Mouse (Mus musculus): ENCODE measurements at regions not wholly inside any gene's neighbourhood (a gene's known extent, or its start where the extent isn't known, plus 50 kb on each side); places are given as distances from the start of the nearest gene placed in this dataset. TPM values are rescaled to one million over a fixed set of nuclear protein-coding genes. Genes with fewer than 3 reads are reported as not detected.

GRCm38 (mm10) chr3:38545501-38545896, 60.9 kb upstream of the Ankrd50 start:
- no peak for ATAC-seq (ENCODE audit: low FRiP score, low read depth)
- Histone ChIP-seq H3K9me3 (no peaks in the 10 kb centered on the region), H3K36me3 (no peaks in the 10 kb centered on the region), H3K4me1 (replicated peaks) (no peaks in the 10 kb centered on the region), H3K4me3 (no peak overlapping the region), H3K4me2 (no peak overlapping the region), H3K9ac (no peak overlapping the region), H3K27ac (replicated peaks) (no peak overlapping the region), H3K27me3 (no peaks in the 10 kb centered on the region)
- 85% methylated on average over 3 of the region's 3 CpGs for WGBS

- Histone ChIP-seq H3K9ac (no peak overlapping the region), H3K4me1 (replicated peaks) (no peaks in the 10 kb centered on the region), H3K27me3 (no peaks in the 10 kb centered on the region), H3K4me2 (no peak overlapping the region), H3K9me3 (no peaks in the 10 kb centered on the region), H3K36me3 (no peaks in the 10 kb centered on the region), H3K4me3 (no peak overlapping the region), H3K27ac (replicated peaks) (no peak overlapping the region)
- 90% methylated on average over 4 of the region's 4 CpGs for WGBS
- ATAC-seq (ENCODE audit: low FRiP score, low read depth), result no peak
Observed at GRCm38 (mm10) chr3:38544718-38545500, 60.3 kb upstream of the Ankrd50 start.

DNA sequence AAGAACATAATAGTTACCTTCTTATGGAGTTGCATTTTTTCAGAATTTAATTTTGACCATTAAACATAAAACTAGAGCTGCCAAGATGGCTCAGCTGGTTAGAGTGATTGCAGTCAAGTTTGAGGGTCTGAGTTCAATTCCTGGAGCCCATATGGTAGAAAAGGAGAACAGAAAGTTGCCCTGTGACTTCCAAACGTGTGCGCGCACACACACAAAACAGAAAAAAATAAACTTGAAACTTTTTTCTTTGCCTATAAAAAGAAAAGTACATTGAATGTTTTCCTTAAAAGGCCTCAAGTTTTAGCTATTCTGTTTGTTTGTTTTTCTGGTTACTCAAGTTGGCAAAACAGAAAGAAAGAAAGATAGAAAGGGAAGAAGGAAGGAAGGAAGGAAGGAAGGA, 59.2 kb upstream of the Ankrd50 start:
- Histone ChIP-seq H3K4me3 (no peak overlapping the region), H3K27me3 (no peaks in the 10 kb centered on the region), H3K36me3 (no peaks in the 10 kb centered on the region), H3K4me1 (replicated peaks) (no peaks in the 10 kb centered on the region), H3K4me2 (no peak overlapping the region), H3K27ac (replicated peaks) (no peak overlapping the region), H3K9ac (no peak overlapping the region), H3K9me3 (no peaks in the 10 kb centered on the region)
- ATAC-seq (ENCODE audit: low FRiP score, low read depth), result no peak
- WGBS, result 93% methylated on average over 3 of the region's 3 CpGs

DNA sequence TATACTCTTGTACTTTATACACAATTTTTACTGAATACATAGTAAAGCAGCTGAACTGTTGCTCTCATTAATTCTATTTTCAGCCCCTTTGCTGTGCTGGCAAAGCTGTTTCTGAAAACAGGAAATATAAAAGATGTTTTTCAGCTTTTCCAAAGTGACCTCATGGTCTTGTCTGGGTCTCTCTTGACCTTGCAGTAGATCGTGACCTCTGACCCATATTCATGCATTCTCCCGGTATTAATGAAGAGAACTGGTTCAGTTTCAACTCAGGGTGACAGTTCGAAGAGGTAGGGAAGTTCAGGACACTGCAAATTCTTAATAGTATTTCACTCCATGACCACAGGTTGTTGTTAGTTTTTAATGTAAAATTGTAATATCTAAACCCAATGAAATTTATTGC, 56.7 kb upstream of the Ankrd50 start:
- Histone ChIP-seq H3K9ac (no peak overlapping the region), H3K9me3 (no peaks in the 10 kb centered on the region), H3K36me3 (no peaks in the 10 kb centered on the region), H3K27me3 (no peaks in the 10 kb centered on the region), H3K4me2 (no peak overlapping the region), H3K27ac (replicated peaks) (no peak overlapping the region), H3K4me3 (no peak overlapping the region), H3K4me1 (replicated peaks) (no peaks in the 10 kb centered on the region)
- WGBS, result 69% methylated on average over 3 of the region's 3 CpGs
- no peak for ATAC-seq (ENCODE audit: low FRiP score, low read depth)

GRCm38 (mm10) chr3:38538309-38538708, 53.7 kb upstream of the Ankrd50 start:
- H3K4me3 ChIP-seq, result no peak overlapping the region
- H3K4me1 ChIP-seq (replicated peaks), result no peaks in the 10 kb centered on the region
- H3K4me2 ChIP-seq, result no peak overlapping the region
- no peak overlapping the region for H3K9ac ChIP-seq
- 89% methylated on average over 2 of the region's 2 CpGs for WGBS
- no peak overlapping the region for H3K27ac ChIP-seq (replicated peaks)
- H3K9me3 ChIP-seq, result no peaks in the 10 kb centered on the region
- ATAC-seq (ENCODE audit: low FRiP score, low read depth), result no peak
- H3K27me3 ChIP-seq, result no peaks in the 10 kb centered on the region
- no peaks in the 10 kb centered on the region for H3K36me3 ChIP-seq

DNA sequence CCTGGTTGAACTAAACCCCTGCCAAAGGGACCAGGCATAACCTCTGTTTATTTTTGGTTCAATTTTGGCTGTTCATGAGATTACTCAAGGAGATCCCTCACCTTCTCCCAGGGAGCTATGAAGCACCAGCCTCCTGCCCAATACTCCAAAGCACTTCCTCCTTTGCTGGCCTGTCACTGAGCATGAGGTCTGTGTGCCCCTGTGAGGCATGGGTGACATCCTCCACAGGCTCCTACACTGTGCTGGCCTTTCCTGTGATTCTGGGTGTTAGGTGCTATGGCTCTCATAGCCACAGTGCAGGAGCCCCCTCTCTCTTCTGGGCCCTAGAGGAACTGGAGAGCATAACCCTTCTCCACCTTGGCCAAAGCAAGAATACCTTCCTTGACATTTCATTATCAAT, 53.1 kb upstream of the Ankrd50 start:
- no peaks in the 10 kb centered on the region for H3K9me3 ChIP-seq
- H3K4me3 ChIP-seq, result no peak overlapping the region
- no peak overlapping the region for H3K9ac ChIP-seq
- no peak overlapping the region for H3K4me2 ChIP-seq
- H3K27ac ChIP-seq (replicated peaks), result no peak overlapping the region
- ATAC-seq (ENCODE audit: low FRiP score, low read depth), result no peak
- H3K36me3 ChIP-seq, result no peaks in the 10 kb centered on the region
- no peaks in the 10 kb centered on the region for H3K27me3 ChIP-seq
- H3K4me1 ChIP-seq (replicated peaks), result no peaks in the 10 kb centered on the region

Small RNAs in the stretch of these regions (microRNA-seq; reads per million reads assigned to microRNA genes)
- not detected for gene Gm24462
